Mouse (Mus musculus): Measurements from ENCODE around the gene Nlgn3.
"Not testable (repeated sequence)": the region's sequence is repeated elsewhere in the genome, so short reads cannot be mapped to it uniquely, and the experiment has no call there.

The Nlgn3 gene

DNA sequence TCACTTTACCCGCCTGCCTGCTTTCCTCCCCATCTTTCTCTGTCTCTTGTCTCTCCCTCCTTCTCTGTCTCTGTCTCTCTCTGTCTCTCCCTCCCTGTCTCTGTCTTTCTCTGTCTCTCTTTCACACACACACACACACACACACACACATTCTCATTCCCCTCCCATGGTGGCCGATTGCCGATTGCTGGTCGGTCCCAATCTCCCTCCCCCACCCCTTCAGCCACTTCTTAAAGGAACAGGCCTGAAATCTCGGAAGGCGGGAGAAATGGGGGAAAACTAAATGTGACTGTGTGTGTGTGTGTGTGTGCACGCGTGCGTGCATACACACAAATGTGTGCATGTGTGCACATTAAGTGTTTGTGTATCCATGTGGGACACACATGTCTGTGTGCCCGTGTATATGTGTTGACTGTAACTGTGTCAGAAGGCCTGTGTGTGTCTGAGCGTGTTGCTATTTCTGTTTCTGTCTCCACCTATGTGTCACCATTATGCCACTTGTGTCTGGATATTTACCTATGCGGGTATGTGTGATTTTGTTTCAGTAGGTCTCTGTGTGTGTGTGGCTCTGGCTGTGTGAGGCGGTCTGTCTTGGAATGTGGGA is 1.6 kb downstream of the Nlgn3 start:
- DNase-seq (ENCODE audit: low spot score) = no peak

DNA sequence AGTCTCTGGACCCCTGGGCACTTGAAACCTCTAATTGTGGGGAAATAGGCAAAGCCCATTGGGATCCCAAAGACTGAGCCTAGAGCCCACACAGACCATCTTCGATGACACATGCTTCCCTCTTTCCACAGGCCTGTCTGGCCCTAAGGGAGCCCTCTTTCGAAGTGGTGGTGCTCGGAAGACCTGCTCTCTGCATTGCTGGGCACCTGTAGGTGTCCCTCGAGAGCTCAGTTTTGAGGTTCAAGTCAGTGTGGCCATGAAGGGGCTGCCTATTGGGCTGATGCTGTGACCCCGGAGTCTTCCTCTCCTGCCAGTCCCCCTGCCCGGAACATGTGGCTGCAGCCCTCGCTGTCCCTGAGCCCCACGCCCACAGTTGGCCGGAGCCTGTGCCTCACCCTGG is 2.7 kb downstream of the Nlgn3 start:
- no peak for DNase-seq (ENCODE audit: low spot score)

DNA sequence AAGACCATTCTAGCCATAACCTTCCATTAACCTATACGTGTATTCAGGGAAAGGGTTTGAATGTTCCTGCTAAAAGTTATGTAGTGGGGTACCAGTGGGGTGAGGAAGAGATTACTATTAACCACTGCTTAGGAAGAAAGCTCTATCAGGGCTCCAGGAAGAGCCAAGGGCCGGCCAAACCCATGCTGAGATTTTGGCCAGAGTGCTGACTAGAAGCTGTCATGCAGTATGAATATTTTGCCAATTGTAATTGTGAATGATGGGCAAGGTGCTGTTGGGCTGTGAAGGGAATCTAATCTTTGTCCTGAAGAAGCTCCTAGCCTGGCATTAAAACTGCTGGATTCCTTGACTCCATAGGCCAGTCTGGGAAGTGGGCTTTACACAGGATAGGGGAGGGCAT is 5.7 kb downstream of the Nlgn3 start:
- no peak for DNase-seq (ENCODE audit: low spot score)

DNA sequence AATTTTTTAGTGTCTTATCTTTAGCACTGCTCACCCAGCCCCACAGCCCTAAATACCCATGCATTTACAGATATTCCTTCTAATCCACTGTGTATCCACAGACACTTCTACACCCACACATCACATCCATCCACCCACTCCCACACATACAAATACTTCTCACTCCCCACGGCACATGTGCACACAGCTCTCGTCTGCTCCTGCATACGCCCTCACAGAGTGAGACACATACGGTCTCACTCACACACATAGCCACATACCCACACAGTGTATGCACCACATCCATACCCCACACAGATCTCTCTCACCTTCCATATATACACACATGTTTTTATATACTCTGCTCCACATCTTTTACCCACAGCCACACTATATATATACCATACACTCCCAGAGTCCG is 10.3 kb downstream of the Nlgn3 start:
- DNase-seq (ENCODE audit: low spot score) = no peak

DNA sequence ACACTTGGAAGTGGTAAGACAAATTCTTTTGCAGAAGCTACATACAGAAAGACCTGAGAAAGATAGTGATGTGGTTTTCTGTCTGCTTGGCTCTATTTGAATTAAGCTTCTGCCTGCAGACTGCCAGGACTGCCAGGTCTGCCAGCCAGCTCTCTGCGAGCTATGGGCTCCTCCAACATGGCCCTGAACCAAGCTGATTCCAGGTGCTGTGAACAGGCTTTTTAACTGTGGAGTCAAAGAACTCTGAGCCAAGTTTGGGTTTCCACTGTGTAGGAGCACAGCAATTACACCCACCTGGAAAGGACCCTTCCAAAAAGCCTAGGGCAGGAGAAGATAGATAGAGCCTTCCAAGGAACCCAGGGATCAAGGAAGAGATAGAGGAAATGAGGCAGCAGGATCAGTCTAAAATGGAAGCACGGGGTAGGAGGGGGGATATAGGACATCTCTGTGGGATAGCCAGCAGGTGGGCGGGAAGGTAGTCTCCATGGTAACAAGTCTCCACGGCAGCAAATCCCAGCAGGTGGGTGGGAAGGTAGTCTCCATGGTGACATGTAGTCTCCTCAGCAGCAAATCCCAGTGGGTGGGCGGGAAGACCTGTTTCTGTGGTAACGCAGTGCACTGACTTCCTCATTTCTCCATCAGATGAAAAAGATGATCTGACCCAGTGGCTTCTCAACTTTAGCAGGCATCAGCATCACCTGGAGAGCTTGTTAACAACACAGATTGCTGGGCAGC is 14.8 kb downstream of the Nlgn3 start:
- no peak for DNase-seq (ENCODE audit: low spot score)

DNA sequence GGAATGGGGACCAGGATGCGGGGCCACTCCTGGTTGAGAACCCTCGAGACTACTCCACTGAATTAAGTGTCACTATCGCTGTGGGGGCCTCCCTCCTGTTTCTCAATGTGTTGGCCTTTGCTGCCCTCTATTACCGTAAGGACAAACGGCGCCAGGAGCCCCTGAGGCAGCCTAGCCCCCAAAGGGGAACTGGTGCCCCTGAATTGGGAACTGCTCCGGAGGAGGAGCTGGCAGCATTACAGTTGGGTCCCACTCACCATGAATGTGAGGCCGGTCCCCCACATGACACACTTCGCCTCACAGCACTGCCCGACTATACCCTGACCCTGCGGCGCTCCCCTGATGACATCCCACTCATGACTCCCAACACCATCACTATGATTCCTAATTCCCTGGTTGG is 20.8 kb downstream of the Nlgn3 start:
- DNase-seq (ENCODE audit: low spot score) = no peak

DNA sequence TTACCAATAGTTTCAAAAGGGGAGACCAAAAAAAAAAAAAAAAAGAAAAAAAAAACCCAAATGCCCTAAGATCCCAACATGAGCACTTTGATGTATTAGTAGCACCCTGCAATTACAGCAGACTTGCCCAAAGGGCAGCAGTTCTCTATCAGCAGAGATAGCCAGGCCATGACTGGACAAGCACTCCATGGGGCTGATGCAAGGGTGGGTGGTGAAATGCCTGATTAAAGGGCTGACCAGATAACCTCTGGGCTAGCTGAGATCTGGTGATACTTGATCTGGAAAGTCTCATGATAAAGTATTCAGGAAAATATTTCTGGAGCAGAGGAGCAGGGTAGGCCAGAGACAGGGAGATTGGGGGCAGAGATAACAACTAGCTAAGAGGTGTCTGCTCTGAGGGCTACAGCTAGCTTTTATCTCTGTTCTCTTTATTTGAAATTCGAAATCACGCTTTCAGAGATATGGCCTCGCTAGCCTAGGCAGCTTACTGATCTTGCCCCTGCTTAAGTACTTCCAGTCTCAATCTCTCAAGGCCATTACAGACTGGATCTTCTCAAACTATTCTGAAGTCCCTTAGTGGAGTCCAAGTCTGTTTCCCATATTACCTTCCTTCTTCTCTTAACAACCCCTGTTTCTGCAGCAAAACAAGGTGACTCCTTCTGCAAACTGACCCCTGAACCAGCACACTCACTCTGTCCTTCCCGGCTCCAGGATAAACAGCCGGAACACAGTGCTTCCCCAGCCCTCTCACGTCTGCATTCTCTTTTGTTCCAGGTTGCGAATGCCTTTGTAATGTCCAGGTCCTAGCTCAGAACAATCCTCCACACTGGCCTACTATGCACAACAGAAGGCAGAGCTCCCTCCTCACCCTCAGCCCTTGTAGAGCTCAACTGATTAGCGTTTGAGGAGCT is 27.3 kb downstream of the Nlgn3 start:
- DNase-seq (ENCODE audit: low spot score) = no peak

DNA sequence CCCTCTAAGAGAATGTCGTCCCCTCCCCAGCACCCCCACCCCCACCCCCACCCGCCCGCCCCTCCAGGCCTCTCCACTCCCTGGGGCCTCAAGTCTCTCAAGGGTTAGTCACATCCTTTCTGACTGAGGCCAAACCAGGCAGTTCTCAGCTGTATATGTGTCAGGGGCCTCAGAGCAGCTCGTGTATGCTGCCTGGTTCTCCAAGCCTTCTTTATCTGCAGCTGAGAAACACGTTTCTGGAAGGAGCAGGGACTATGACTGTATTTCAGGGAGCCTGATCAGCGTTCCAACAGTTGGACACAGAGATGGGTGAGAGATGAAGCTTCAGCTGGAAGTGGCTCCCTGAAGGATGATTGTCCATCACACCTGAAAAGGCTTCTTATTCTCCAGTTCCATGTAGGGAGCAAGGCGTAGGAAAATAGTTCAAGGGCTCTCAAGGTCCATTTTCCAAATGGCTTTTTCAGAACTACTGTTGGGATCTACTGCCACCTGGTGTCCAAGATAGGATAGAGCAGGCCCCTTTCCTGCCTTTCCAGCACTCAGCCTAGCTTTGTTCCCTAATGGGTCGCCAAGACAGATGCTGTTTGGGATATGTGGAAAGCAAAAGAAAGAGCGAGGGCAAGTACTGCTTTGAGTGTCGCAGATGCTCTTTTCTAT is 30.5 kb downstream of the Nlgn3 start:
- peak; percentile 10 for DNase-seq (ENCODE audit: low spot score)

DNA sequence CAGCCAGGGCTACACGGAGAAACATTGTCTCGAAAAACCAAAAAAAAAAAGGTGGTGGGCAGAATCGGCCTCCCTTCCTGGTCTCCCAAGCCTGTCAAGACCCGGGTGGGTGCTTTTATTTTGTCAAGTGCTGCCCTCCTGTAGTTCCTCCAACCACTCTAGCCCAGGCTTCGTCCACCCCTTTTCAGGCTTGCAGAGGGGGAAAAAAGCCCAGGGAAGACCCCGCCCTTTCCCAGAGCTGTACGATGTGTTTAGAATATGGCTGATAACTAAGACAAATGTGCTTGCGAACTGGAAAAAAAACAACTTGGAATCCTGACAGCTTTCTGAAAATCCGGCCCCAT is 33.0 kb downstream of the Nlgn3 start:
- no peak for DNase-seq (ENCODE audit: low spot score)

DNA sequence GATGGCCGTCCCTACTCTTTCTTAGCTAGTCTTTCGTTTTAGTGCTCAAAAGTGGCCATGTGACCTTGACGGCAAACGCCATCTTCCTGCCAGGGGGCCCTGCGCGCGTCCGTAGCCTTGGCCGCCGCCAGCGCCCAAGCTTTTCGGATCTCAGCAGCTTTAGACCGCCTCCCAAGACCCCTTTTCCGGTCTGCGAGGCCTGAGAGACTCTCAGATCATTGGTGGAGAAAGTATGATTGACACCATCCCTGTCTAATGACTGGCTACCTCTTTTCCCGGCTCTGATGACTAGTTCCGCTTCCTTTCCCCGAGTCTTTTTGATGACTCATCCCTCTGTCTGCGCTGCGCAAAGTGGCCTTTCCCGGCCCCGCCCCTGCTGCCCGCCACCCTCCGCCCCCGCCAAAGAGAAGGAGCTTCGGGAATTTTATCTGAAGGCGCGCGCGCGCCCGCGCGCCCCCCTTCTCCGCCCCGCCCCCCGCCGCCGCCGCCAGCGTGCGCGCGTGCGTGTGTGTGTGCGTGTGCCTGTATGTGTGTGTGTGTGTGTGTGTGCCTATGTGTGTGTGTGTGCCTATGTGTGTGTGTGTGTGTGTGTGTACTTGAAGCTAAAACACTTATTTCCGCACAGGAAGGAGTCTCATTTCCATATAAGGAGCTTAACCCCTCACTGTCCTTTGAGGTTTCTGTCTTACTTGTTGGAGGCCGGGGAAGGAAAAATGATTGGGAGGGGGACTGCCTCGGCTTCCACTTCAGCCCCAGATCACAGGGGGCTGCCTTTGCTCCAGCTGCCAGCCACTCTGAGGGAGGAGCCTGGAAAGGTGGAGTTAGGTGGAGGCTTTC is 33.6 kb downstream of the Nlgn3 start:
- peak; percentile 91 for DNase-seq (ENCODE audit: low spot score)

DNA sequence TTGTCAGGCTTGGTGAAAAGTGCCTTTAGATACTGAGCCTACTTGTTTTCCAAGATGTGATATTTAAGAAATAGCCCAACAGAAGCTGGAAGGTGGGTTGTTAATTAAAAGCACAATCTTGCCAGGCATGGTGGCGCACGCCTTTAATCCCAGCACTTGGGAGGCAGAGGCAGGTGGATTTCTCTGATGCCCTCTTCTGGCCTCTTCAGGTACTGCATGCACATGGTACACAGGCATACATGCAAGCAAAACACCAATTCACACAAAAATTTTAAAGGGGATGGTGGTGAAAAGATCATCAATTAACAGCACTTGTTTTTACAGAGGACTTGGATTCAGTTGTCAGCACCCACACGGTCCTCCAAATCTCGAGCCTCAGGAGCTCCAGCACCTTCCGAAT is 35.6 kb downstream of the Nlgn3 start:
- no peak for DNase-seq (ENCODE audit: low spot score)

DNA sequence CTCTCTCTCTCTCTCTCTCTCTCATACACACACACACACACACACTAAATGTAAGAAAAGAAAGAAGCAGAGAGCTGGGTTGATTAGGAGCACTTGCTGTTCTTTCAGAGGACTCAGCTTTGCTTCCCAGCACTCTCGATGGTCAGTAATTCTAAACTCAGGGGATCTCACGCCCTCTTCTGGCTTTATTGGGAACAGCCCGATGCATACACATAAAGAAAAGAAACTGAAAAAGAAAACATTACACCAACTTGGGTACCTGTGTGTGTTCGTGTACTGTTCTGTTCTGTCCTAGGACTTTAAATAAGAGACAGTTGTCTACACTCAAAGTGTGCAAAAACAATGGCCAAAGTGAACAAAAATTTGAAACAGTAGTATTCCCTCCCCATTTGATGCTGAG is 39.7 kb downstream of the Nlgn3 start:
- DNase-seq (ENCODE audit: low spot score) = no peak

DNA sequence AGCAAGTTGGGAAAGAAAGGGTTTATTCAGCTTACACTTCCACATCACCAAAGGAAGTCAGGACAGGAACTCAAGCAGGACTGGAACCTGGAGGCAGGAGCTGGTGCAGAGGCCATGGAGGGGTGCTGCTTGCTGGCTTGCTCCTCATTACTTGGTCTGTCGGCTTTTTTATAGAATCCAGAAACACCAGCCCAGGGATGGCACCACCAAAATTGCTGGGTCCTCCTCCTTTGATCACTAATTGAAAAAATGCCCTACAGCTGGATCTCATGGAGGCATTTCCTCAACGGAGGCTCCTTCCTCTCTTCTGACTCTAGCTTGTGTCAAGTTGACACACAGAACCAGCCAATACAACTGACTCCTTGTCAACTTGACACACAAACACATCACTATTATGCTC is 43.9 kb downstream of the Nlgn3 start:
- DNase-seq (ENCODE audit: low spot score) = not testable (repeated sequence)

DNA sequence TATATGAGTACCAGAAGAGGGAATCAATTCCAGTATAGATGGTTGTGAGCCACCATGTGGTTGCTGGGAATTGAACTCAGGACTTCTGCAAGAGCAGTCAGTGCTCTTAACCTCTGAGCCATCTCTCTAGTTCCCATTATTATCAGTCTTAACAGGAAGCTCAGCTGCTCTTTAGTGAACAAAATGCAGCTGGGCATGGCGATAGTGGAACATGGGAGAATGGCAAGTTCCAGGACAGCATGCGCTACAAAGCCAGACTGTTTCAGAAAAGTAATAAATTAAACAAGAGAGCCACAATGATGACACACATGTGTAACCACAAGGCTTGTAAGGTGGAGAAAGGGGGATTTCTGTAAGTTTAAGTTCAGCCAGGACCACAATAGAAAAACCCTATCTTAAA is 46.5 kb downstream of the Nlgn3 start:
- no peak for DNase-seq (ENCODE audit: low spot score)

DNA sequence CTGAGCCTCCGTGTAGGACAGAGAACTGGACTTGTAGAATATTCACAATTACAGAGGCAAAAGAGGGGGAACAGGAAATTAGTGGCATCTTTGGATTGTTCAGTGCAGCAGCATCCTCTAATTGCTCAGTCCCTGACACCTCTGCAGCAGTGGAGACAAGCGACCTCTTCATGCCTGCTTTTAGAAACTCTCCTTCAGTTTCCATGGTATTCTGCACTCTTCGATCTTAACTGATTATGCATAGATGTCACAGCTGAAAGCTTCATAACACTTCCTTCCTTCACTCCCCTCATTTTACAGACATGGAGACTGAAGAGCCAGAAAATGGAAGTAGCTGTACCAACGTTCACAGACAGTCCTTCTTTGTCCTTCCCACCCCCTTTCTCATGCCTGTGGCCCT is 47.5 kb downstream of the Nlgn3 start:
- no peak for DNase-seq (ENCODE audit: low spot score)

DNA sequence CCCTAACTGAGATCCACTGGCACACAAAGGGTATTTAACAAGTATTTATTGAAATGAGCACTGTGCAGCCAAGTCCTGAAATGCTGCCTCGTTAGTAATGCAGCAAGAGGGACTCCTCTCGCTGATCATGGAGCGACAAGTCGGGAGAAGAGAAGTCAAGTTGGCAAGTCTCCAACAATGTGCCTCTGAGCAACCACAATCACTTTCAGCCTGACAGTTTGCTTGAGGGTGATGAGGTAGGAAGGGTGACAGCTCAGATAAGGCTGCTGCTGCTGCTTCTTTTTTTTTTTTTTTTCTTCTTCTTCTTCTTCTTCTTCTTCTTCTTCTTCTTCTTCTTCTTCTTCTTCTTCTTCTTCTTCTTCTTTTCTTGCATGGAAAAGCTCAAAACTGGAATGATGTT is 52.2 kb downstream of the Nlgn3 start:
- DNase-seq (ENCODE audit: low spot score) = no peak

DNA sequence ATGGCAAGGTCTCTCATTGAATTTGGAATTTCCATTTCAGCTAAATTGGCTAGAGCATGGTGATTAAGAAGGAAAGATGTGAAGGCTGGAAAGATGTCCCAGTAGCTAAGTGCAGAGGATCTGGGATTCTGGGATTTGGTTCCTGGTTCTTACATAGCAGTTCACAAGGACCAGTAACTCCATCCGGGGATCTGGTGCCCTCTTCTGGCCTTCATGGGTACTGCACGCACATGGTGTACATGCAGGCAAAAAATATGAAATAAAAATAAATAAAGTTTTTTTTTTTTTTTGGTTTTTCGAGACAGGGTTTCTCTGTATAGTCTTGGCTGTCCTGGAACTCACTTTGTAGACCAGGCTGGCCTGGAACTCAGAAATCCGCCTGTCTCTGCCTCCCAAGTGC is 59.9 kb downstream of the Nlgn3 start:
- not testable (repeated sequence) for DNase-seq (ENCODE audit: low spot score)

DNA sequence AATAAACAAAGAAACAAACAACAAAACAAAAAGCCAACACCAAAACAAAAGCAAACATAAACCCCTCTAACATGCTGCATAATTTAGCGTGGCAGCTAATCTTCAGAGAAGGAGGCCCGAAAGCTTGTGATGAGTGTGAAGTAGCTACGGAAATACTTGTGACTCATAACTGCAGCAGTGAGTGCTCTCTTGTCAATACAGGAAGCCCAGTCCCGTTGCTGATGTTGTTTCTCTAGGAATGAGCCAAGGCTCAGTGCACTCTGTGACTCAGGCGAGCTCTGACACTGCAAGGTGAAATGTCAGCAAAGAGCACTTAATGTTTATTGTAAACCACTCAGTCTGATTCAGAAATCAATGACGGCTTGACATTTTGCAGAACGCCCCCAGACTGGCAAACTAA is 70.0 kb downstream of the Nlgn3 start:
- DNase-seq (ENCODE audit: low spot score) = no peak

DNA sequence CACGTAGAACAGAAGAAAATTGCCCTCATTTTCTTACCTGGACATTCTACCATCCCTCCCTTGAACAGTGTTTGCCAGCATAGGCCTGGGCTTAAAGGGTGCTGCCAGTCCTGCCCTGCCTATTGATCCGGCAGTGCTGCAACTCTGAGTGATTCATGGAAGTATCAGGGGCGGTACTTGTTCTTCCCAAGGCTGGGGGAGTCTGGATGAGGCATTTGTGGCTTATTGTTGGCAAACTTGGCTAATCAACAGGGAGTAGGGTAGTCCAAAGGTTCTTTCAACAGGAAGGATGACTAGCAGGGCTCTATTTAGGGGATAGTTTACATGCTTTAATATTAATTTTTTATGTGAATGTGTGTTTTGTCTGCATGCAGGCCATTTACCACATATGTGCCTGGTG is 71.6 kb downstream of the Nlgn3 start:
- no peak for DNase-seq (ENCODE audit: low spot score)

DNA sequence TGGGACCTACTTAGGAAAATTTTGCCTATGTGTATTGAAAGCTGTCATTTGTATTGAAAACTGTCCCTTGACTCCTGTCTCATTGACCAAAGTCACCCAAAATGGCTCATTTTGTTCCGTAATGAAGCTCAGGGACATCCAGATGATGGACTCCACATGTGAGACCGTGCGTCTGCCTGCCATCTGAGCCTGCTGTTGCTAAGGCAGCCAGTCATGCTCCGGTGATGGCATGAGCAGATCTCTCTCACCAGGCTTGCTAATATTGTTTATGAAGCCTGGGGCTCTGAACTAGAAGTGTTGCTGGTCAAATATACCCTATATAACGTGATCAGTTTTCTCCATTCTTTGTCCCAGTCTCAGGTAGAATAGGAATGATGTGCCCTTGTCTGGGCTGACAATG is 74.0 kb downstream of the Nlgn3 start:
- DNase-seq (ENCODE audit: low spot score) = no peak

Measured in testis, postnatal 14 days (tissue).